Mouse (Mus musculus) liver, embryonic 11.5 days (tissue): ENCODE data around the gene 4930562C15Rik. TPM values are rescaled to one million over a fixed set of nuclear protein-coding genes. Genes with fewer than 3 reads are reported as not detected.

ENCODE experiments used
- ATAC-seq: fragments of 200-750 bp; cut with Nextera tagmentation; replicated peaks from 2 replicates; pipeline ENCODE4 v1.8.0; 2017; ENCODE audit warnings: moderate number of reproducible peaks, mild to moderate bottlenecking, moderate TSS enrichment, moderate library complexity; ENCODE audit not compliant: low FRiP score
- DNase-seq: peaks from one replicate; pipeline ENCODE4 v3.0.0-alpha.2; 2017; ENCODE audit warnings: low spot score
- H3K27ac ChIP-seq: fragments of 300-500 bp; sonication (generic); 2 replicates; pipeline ENCODE4 v1.5.1; 2014; ENCODE audit warnings: mild to moderate bottlenecking, low read depth, low read length, control low read depth
- H3K27me3 ChIP-seq: fragments of 300-500 bp; sonication (generic); replicated peaks from 2 replicates; pipeline ENCODE4 v1.6.1; 2014; ENCODE audit warnings: low read length, mixed read lengths; ENCODE audit not compliant: control insufficient read depth, insufficient read depth
- H3K36me3 ChIP-seq: fragments of 300-500 bp; sonication (generic); 2 replicates; pipeline ENCODE4 v1.6.1; 2014; ENCODE audit warnings: mild to moderate bottlenecking, low read length, moderate library complexity, mixed read lengths; ENCODE audit not compliant: control insufficient read depth, insufficient read depth
- H3K4me1 ChIP-seq: fragments of 300-500 bp; sonication (generic); replicated peaks from 2 replicates; pipeline ENCODE4 v1.6.1; 2014; ENCODE audit warnings: low read length, mixed read lengths; ENCODE audit not compliant: control insufficient read depth, insufficient read depth
- H3K4me2 ChIP-seq: fragments of 300-500 bp; sonication (generic); 2 replicates; pipeline ENCODE4 v1.6.1; 2014; ENCODE audit warnings: mild to moderate bottlenecking, control low read depth, moderate library complexity
- H3K4me3 ChIP-seq: fragments of 300-500 bp; sonication (generic); 2 replicates; pipeline ENCODE4 v1.5.1; 2014; ENCODE audit warnings: low read depth, low read length, control low read depth
- H3K9ac ChIP-seq: fragments of 300-500 bp; sonication (generic); 2 replicates; pipeline ENCODE4 v1.6.1; 2014; ENCODE audit warnings: low read depth, low read length, control low read depth
- H3K9me3 ChIP-seq: fragments of 300-500 bp; sonication (generic); 2 replicates; pipeline ENCODE4 v1.6.1; 2016; ENCODE audit warnings: low read length, inconsistent platforms, mixed read lengths; ENCODE audit not compliant: control insufficient read depth
- WGBS: fragments of 180-500 bp; shearing (Covaris S2); extraction: QIAGEN DNeasy Blood & Tissue Kit; methylation state at CpG from one replicate; pipeline ENCODE4 v1.1.7; 2014; 5-methylcytosine and 5-hydroxymethylcytosine counted together
- polyA plus RNA-seq: library from polyadenylated mRNA; unstranded; fragments of >200 nt; fragmentation: Nextera tagmentation; extraction: Ambion mirVana; gene quantifications from 2 replicates; pipeline ENCODE4 v1.2.1, GENCODE M21; 2014

Gene 4930562C15Rik
- polyA plus RNA-seq, 1 experiment from 2014 or later = 0.33 TPM

- under 1% methylated on average over 40 of the region's 40 CpGs for WGBS
- DNase-seq = peak; percentile 88
- peak overlapping the region; percentile 89 for H3K4me3 ChIP-seq
- H3K27ac ChIP-seq = peak overlapping the region; percentile 100
- no peaks in the 10 kb centered on the region for H3K9me3 ChIP-seq
- ATAC-seq = peak; percentile 75
- peaks cover 11% of the 10 kb centered on the region for H3K36me3 ChIP-seq
- H3K4me2 ChIP-seq = peak overlapping the region; percentile 96
- no peaks in the 10 kb centered on the region for H3K27me3 ChIP-seq
- H3K4me1 ChIP-seq = peaks cover 41% of the 10 kb centered on the region
- peak overlapping the region; percentile 93 for H3K9ac ChIP-seq
Observed at GRCm38 (mm10) chr16:4879708-4880124, 44.5 kb downstream of the 4930562C15Rik start.

GRCm38 (mm10) chr16:4880136-4880825, 45.1 kb downstream of the 4930562C15Rik start, which contains the start of gene Ubald1:
Gene Ubald1 (minus strand): TSS chr16:4880315.
- peak within 1 kb of the TSS; percentile 100 for H3K27ac ChIP-seq
- DNase-seq (peak; percentile 99), ATAC-seq (peak; percentile 84)
- under 1% methylated on average over 48 of the region's 48 CpGs for WGBS
- H3K4me2 ChIP-seq = peak within 1 kb of the TSS; percentile 96
- H3K36me3 ChIP-seq = peaks cover 6% of the 10 kb centered on the region; the same call in 1 of the 2 replicates
- H3K4me1 ChIP-seq = peaks cover 41% of the 10 kb centered on the region
- no peaks in the 10 kb centered on the region for H3K27me3 ChIP-seq
- peak within 1 kb of the TSS; percentile 93 for H3K9ac ChIP-seq
- H3K9me3 ChIP-seq = no peaks in the 10 kb centered on the region
- H3K4me3 ChIP-seq = peak within 1 kb of the TSS; percentile 89

GRCm38 (mm10) chr16:4881400-4882351, 46.5 kb downstream of the 4930562C15Rik start:
- DNase-seq (no peak), ATAC-seq (no peak)
- peak overlapping the region; percentile 91 for H3K27ac ChIP-seq
- no peaks in the 10 kb centered on the region for H3K9me3 ChIP-seq
- peak overlapping the region; percentile 89 for H3K4me3 ChIP-seq
- WGBS = 73% methylated on average over 10 of the region's 10 CpGs
- peak overlapping the region; percentile 96 for H3K4me2 ChIP-seq
- H3K9ac ChIP-seq = peak overlapping the region; percentile 89
- peaks cover 31% of the 10 kb centered on the region for H3K4me1 ChIP-seq
- no peaks in the 10 kb centered on the region for H3K36me3 ChIP-seq
- H3K27me3 ChIP-seq = no peaks in the 10 kb centered on the region

- no peaks in the 10 kb centered on the region; the same call in 1 of the 2 replicates for H3K36me3 ChIP-seq
- no peaks in the 10 kb centered on the region for H3K27me3 ChIP-seq
- no peak for DNase-seq
- peaks cover 29% of the 10 kb centered on the region for H3K4me1 ChIP-seq
- H3K27ac ChIP-seq = no peak overlapping the region
- H3K9me3 ChIP-seq = no peaks in the 10 kb centered on the region
- 88% methylated on average over 10 of the region's 10 CpGs for WGBS
- no peak overlapping the region for H3K4me3 ChIP-seq
- peak overlapping the region; percentile 93 for H3K4me2 ChIP-seq
- peak overlapping the region; percentile 52 for H3K9ac ChIP-seq
- no peak for ATAC-seq
Observed at GRCm38 (mm10) chr16:4884930-4885329, 49.7 kb downstream of the 4930562C15Rik start.

GRCm38 (mm10) chr16:4885760-4886689, 50.8 kb downstream of the 4930562C15Rik start, which contains the start of gene Mgrn1:
Gene Mgrn1 (plus strand): TSS chr16:4886249.
- no peaks in the 10 kb centered on the region for H3K9me3 ChIP-seq
- no peaks in the 10 kb centered on the region for H3K27me3 ChIP-seq
- peak within 1 kb of the TSS; percentile 91 for H3K4me3 ChIP-seq
- peak within 1 kb of the TSS; percentile 93 for H3K4me2 ChIP-seq
- H3K9ac ChIP-seq = peak within 1 kb of the TSS; percentile 93
- DNase-seq (peak; percentile 78), ATAC-seq (peak; percentile 89)
- H3K27ac ChIP-seq = peak within 1 kb of the TSS; percentile 56
- WGBS = under 1% methylated on average over 51 of the region's 74 CpGs
- peaks cover 33% of the 10 kb centered on the region for H3K4me1 ChIP-seq
- H3K36me3 ChIP-seq = no peaks in the 10 kb centered on the region; the same call in 1 of the 2 replicates

GRCm38 (mm10) chr16:4886690-4887020, 51.4 kb downstream of the 4930562C15Rik start:
- Histone ChIP-seq H3K9ac (peak overlapping the region; percentile 93), H3K9me3 (no peaks in the 10 kb centered on the region), H3K4me1 (peaks cover 28% of the 10 kb centered on the region), H3K27ac (peak overlapping the region; percentile 56), H3K27me3 (no peaks in the 10 kb centered on the region), H3K4me2 (peak overlapping the region; percentile 93), H3K4me3 (peak overlapping the region; percentile 91), H3K36me3 (no peaks in the 10 kb centered on the region; the same call in 1 of the 2 replicates)
- DNase-seq (peak; percentile 65), ATAC-seq (no peak)
- 0% methylated on average over 8 of the region's 8 CpGs for WGBS

- no peak overlapping the region for H3K4me2 ChIP-seq
- H3K4me1 ChIP-seq = peaks cover 24% of the 10 kb centered on the region
Observed at GRCm38 (mm10) chr16:4890201-4890709, 55.0 kb downstream of the 4930562C15Rik start.

More at GRCm38 (mm10) chr16:4890201-4890709, 55.0 kb downstream of the 4930562C15Rik start:
- DNase-seq (no peak), ATAC-seq (no peak)
- Histone ChIP-seq H3K27ac (no peak overlapping the region), H3K27me3 (no peaks in the 10 kb centered on the region), H3K4me3 (no peak overlapping the region), H3K36me3 (no peaks in the 10 kb centered on the region; the same call in 1 of the 2 replicates), H3K9ac (no peak overlapping the region), H3K9me3 (no peaks in the 10 kb centered on the region)
- 59% methylated on average over 4 of the region's 4 CpGs for WGBS
